Mouse (Mus musculus) spleen, adult 2 months (tissue): ENCODE results near the gene D630003M21Rik.

Experiments used
- CTCF ChIP-seq: fragments of 200-500 bp; IDR thresholded peaks from 2 replicates; pipeline ENCODE4 v1.5.1; 2011; ENCODE audit warnings: mild to moderate bottlenecking, inconsistent platforms; ENCODE audit not compliant: insufficient read depth, insufficient read length, insufficient replicate concordance; ENCODE audit errors: extremely low read depth
- POLR2A ChIP-seq: fragments of 200-500 bp; IDR thresholded peaks from 2 replicates; pipeline ENCODE4 v1.6.1; 2011; ENCODE audit warnings: low read depth, low read length, inconsistent platforms

GRCm38 (mm10) chr2:158142981-158143380 lies 86.0 kb downstream of the D630003M21Rik start:
- TF ChIP-seq CTCF (no peak), POLR2A (no peak)
